Mouse (Mus musculus): Measurements from ENCODE around the gene Slc22a30. TPM values are rescaled to one million over a fixed set of nuclear protein-coding genes. Genes with fewer than 3 reads are reported as not detected.
"Not testable (repeated sequence)": the region's sequence is repeated elsewhere in the genome, so short reads cannot be mapped to it uniquely, and the experiment has no call there.

Slc22a30 gene
- not detected in 2 replicates for polyA plus RNA-seq (2016; fragmentation: Nextera tagmentation; extraction: Ambion mirVana)

GRCm38 (mm10) chr19:8405011-8405410, at the start of gene Slc22a30:
Gene Slc22a30 (minus strand): TSS chr19:8405111.
- 87% methylated on average over 1 of the region's 2 CpGs for WGBS
- H3K4me2 ChIP-seq, H3K9me3 ChIP-seq: not testable (repeated sequence)

GRCm38 (mm10) chr19:8448321-8448720, 43.4 kb upstream of the Slc22a30 start:
- H3K4me1 ChIP-seq = no peaks in the 10 kb centered on the region
- H3K9ac ChIP-seq = no peak overlapping the region
- H3K27me3 ChIP-seq = no peaks in the 10 kb centered on the region
- 77% methylated on average over 2 of the region's 2 CpGs for WGBS
- peaks cover under 1% of the 10 kb centered on the region for H3K9me3 ChIP-seq
- H3K36me3 ChIP-seq (replicated peaks) = no peaks in the 10 kb centered on the region
- H3K4me3 ChIP-seq (replicated peaks) = no peak overlapping the region
- ATAC-seq (ENCODE audit: low FRiP score) = no peak
- no peak overlapping the region for H3K4me2 ChIP-seq
- no peak overlapping the region for H3K27ac ChIP-seq

More at GRCm38 (mm10) chr19:8405011-8405410, at the start of gene Slc22a30:
- H3K9ac ChIP-seq; H3K27me3 ChIP-seq; ATAC-seq (ENCODE audit: low FRiP score); H3K4me1 ChIP-seq; H3K4me3 ChIP-seq (replicated peaks); H3K36me3 ChIP-seq (replicated peaks); H3K27ac ChIP-seq: not testable (repeated sequence)

- 79% methylated on average over 1 of the region's 1 CpGs for WGBS
- Histone ChIP-seq H3K4me2 (no peak overlapping the region), H3K9me3 (peaks cover 6% of the 10 kb centered on the region), H3K9ac (no peak overlapping the region), H3K36me3 (replicated peaks) (no peaks in the 10 kb centered on the region), H3K4me1 (no peaks in the 10 kb centered on the region), H3K27ac (no peak overlapping the region), H3K4me3 (replicated peaks) (no peak overlapping the region), H3K27me3 (no peaks in the 10 kb centered on the region)
- no peak for ATAC-seq (ENCODE audit: low FRiP score)
Measured at GRCm38 (mm10) chr19:8447516-8447915, 42.6 kb upstream of the Slc22a30 start.

- whole genome bisulfite sequencing = 88% methylated on average over 5 of the region's 5 CpGs
Measured at GRCm38 (mm10) chr19:8431051-8431662, 26.2 kb upstream of the Slc22a30 start.

GRCm38 (mm10) chr19:8407290-8408021, 2.5 kb upstream of the Slc22a30 start:
- H3K27ac ChIP-seq; H3K4me3 ChIP-seq (replicated peaks); H3K9me3 ChIP-seq; H3K36me3 ChIP-seq (replicated peaks); H3K4me2 ChIP-seq; H3K4me1 ChIP-seq; H3K9ac ChIP-seq; H3K27me3 ChIP-seq; ATAC-seq (ENCODE audit: low FRiP score): not testable (repeated sequence)
- WGBS = 63% methylated on average over 14 of the region's 14 CpGs

More at GRCm38 (mm10) chr19:8431051-8431662, 26.2 kb upstream of the Slc22a30 start:
- peaks cover under 1% of the 10 kb centered on the region; the same call in 1 of the 2 replicates for H3K9me3 ChIP-seq
- H3K4me3 ChIP-seq (replicated peaks) = no peak overlapping the region
- H3K4me1 ChIP-seq = no peaks in the 10 kb centered on the region
- no peak overlapping the region for H3K4me2 ChIP-seq
- H3K27me3 ChIP-seq = no peaks in the 10 kb centered on the region
- no peak overlapping the region for H3K9ac ChIP-seq
- H3K27ac ChIP-seq = no peak overlapping the region
- H3K36me3 ChIP-seq (replicated peaks) = no peaks in the 10 kb centered on the region
- no peak for ATAC-seq (ENCODE audit: low FRiP score)

Other genes with a start within 250 kb of the Slc22a30 start
- 0.09 TPM in 1 of 2 replicates, not detected in the other for gene Slc22a29, start 186.2 kb downstream of the Slc22a30 start, polyA plus RNA-seq (2016; fragmentation: Nextera tagmentation; extraction: Ambion mirVana)
- gene Slc22a8, start 186.1 kb upstream of the Slc22a30 start, polyA plus RNA-seq (2016; fragmentation: Nextera tagmentation; extraction: Ambion mirVana) = 0.28 and 0.40 TPM in 2 replicates
- 0.70 and 0.87 TPM in 2 replicates for gene Slc22a6, start 212.9 kb upstream of the Slc22a30 start, polyA plus RNA-seq (2016; fragmentation: Nextera tagmentation; extraction: Ambion mirVana)

Measured in forebrain, embryonic 12.5 days (tissue).